Mouse (Mus musculus): ENCODE data around the gene Kcnip1. TPM values are rescaled to one million over a fixed set of nuclear protein-coding genes. Genes with fewer than 3 reads are reported as not detected.

Kcnip1 gene
- total RNA-seq, 2 experiments from 2014 or later: not detected

DNA sequence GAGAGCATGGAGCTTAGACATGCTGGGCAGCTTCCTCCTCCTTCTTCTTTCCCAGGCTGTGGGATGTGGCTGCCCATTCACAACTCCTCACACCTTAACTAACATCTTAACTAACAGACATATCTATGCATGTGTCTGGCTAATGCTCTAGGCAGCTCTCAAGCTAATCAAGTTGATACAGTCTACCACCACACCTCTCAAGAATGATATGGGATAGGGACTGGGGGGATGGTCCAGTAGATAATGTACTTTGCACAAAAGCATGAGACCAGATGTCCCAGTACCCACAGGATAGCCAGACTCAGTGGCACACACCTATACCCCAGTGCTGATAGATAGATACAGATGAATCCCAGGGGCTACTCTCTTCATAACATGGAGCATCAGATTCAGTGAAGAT is 131.1 kb downstream of the Kcnip1 start:
- no peak for ATAC-seq (replicated peaks; ENCODE audit: low FRiP score, poor library complexity, severe bottlenecking)

DNA sequence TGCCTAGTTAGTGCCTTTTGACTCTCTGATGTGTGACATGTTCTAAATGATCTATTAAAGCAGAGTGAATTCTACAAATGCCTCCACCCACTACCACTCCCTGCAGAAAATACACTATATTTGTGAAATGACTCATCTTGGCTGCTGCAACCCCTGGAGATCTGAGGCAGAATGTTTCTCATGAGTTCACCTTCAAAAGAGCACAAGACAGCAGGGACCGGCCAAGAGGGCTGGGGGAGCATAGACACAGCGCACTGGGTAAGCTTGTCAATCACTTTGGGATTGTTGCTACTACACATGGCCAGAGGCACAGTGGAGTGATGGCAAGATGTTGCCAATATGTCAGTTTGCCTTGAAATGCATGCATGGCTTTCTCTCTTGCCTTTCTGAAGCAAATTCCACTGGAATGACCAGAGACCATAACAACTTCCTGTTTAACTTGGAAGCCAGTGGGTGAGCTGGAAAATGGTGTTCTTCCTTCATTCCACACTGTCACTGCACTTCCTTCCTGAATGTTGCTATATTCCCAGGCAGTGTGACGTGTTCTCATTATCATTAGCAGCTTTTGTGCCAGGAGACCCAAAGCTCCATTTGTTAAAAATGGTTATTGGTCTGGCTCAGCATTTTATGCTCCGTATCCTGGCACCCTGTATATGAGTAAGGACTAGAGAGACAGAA is 131.9 kb downstream of the Kcnip1 start:
- ATAC-seq (replicated peaks; ENCODE audit: low FRiP score, poor library complexity, severe bottlenecking): no peak

DNA sequence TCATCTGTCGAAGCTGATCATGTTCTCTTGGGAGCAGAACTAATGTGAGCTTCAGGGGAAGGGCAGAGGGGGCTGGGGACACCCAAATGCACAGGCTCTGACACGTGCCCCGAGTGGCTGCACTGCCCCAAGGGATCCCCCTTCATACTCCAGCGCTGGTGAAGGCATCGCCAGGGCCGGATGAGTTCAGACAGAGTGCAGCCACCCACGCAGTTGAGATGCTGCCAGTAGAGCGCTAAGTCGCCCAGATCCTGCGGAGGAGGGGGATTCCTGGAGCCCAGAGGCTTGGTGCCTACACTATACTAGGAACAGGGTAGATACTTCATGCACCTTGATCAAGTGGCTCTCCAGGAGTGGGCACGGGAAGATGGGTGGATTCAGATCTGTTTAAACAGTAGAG is 143.3 kb downstream of the Kcnip1 start:
- no peak for ATAC-seq (replicated peaks; ENCODE audit: low FRiP score, poor library complexity, severe bottlenecking)

DNA sequence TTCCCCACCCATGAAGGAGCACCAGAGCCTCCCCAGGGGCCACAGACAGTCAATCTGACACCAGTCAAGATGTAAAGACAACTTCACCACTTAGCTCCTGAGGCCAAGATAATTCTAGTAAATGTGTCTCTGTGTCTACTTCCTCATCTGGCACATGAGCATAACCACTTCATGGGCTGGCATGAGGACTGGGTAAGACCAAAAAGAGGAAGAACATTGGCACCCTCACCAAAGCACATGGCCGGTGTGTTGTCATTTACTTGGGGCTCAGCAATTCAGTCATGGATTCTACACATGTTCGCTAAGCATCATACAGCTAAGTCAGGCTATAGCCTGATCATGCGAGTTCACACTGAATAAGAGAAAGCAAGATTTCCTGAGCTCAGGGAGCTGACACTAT is 144.3 kb downstream of the Kcnip1 start:
- no peak for ATAC-seq (replicated peaks; ENCODE audit: low FRiP score, poor library complexity, severe bottlenecking)

DNA sequence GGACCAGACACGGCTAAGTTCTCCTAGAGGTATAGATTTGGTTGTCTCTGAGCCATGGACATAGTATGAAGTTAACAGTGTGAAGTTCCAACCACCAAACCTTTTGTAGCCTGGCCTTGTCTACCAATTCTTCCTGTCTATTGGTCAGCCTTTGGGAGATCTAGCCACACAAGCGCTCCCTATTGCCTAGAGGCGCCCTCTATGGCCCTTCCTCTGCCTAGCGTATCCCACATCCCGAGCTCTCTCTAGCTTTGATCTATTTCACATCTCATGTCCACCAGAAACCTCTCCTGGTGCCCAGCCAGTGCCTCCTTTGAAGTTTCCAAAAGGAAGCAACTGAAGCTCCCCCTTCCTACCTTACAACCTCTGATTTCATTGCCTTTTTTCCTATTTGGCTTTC is 147.0 kb downstream of the Kcnip1 start:
- ATAC-seq (replicated peaks; ENCODE audit: low FRiP score, poor library complexity, severe bottlenecking): no peak

GRCm38 (mm10) chr11:33843294-33843864 is 149.6 kb downstream of the Kcnip1 start:
- ATAC-seq (replicated peaks; ENCODE audit: low FRiP score, poor library complexity, severe bottlenecking): no peak

GRCm38 (mm10) chr11:33839049-33839448 is 153.9 kb downstream of the Kcnip1 start:
- ATAC-seq (replicated peaks; ENCODE audit: low FRiP score, poor library complexity, severe bottlenecking): no peak

DNA sequence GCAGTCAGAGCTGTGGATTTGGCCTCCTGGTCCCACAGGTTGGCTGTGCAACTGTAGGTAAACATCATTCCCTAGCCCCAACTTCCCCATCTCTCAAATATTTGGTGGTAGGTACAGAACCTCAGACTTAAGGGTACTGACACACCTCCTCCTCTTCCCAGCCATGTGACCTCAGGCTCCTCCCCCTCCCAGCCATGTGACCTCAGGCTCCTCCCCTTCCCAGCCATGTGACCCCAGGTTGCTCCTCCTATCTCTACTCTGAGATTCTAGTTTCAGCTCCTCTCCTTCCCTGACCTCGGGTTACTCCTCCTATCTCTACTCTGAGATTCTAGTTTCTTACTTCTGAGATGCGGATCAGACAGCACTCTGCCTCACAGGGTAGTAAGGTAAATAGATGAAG is 163.2 kb downstream of the Kcnip1 start:
- ATAC-seq (replicated peaks; ENCODE audit: low FRiP score, poor library complexity, severe bottlenecking): no peak

DNA sequence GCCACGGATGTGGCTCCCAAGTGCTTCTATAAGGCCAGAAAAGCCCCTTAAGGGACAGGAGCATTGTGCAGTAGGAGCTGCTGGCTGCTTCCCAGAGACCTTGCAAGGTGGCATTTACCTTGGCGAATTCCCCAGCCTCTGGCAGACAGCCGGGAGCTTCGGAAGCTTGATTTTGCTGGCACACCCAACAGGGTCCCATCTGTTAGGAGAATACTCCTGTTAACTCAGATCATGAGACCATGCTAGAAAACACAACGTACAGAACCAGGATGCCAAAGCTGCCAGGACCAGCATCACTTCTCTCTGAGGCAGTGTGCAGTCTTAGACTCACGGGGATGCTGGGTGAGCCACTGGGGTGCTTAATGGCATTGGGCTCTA is 165.1 kb downstream of the Kcnip1 start:
- no peak for ATAC-seq (replicated peaks; ENCODE audit: low FRiP score, poor library complexity, severe bottlenecking)

DNA sequence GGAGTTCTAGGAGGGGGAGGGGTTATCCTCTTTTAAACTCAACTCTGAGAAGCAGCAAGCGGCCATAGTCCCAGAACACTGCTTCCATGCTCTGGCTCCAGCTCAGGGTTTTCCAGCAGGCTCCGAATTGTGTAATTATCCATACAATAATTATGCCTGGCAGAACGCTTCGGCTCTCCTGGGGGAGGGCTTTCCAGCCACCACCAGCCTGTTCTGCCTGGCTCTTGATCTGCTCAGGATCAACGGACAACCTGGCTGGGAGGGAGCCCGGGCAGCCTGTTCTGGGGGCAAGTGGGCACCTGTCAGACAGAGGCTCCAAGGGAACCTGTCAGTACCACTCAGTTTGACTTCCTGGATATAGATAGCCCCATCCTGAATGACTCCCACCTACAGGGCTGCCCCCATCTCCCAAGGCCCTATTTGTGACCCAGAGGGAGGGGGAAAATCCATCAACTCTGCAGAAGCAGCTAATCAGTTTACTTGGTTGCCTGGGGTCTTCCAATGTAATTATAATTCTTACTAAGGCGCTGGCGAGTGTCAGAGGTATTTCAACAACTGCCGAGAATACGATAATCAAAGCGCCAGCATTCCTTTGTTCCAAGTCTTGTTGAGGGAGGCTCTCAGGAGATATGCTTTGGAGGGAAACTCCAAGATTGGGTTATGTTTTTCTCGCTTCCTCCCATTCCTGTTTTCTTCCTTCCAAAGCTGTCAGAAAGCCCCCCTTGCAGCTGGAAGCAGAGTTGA is 165.7 kb downstream of the Kcnip1 start:
- no peak for ATAC-seq (replicated peaks; ENCODE audit: low FRiP score, poor library complexity, severe bottlenecking)

DNA sequence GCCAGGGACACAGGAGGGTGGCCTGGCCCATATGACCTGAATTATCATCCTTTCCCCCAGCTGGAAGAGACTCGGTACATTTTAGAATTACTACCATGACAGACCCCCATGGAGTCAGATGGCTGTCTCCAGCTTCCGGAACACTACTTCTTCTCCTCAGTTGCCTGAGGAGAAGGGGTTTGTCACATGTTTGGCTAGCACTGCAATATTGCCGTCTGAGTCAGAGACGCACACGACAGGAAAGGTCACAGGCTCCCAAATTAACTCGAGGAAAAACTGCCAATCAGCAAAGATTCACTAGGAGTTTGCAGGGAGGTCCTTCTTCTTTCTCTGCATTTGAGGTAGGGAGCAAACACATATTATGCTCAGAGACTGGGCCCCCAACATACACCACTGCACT is 168.2 kb downstream of the Kcnip1 start:
- no peak for ATAC-seq (replicated peaks; ENCODE audit: low FRiP score, poor library complexity, severe bottlenecking)

DNA sequence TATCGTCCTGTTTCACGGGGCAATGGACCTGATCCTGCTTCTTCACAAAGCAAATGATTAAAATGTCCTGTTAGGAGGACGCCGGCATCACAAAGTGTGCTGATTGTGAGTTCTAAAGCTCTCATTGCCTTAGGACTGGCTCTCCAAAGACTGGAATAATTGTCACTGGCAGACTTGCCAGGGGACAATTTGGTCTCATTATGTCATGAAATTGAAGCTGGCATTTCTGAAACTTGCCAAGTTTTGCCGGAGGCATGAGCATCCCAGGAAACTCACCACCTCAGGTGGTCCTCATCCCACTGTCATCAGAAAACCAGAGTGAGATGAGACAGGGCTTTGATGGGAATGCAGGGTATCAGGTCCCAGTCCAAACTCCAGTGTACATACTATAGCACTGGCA is 171.6 kb downstream of the Kcnip1 start:
- no peak for ATAC-seq (replicated peaks; ENCODE audit: low FRiP score, poor library complexity, severe bottlenecking)

GRCm38 (mm10) chr11:33820876-33821275 is 172.1 kb downstream of the Kcnip1 start:
- no peak for ATAC-seq (replicated peaks; ENCODE audit: low FRiP score, poor library complexity, severe bottlenecking)

GRCm38 (mm10) chr11:33818861-33819503 is 174.0 kb downstream of the Kcnip1 start:
- no peak for ATAC-seq (replicated peaks; ENCODE audit: low FRiP score, poor library complexity, severe bottlenecking)

DNA sequence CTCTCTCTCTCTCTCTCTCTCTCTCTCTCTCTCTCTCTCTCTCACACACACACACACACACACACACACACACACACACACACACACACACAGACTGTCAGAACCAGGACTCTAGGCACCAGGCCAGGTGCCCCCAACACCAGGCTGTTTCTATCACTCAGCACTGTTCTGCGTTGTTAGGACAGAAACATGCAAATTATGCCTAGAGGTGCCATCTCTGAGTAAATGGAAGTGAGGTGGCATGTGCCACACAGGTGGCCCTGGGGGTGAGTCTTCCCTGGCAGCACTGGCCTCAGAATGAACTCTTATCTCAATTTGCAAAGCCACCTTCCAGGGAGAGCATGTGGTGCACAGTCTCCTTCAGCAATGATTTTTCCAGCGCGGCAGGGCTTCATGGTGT is 176.9 kb downstream of the Kcnip1 start:
- ATAC-seq (replicated peaks; ENCODE audit: low FRiP score, poor library complexity, severe bottlenecking): no peak

GRCm38 (mm10) chr11:33810105-33810504 is 182.8 kb downstream of the Kcnip1 start:
- no peak for ATAC-seq (replicated peaks; ENCODE audit: low FRiP score, poor library complexity, severe bottlenecking)

- no peak for ATAC-seq (replicated peaks; ENCODE audit: low FRiP score, poor library complexity, severe bottlenecking)
Measured at GRCm38 (mm10) chr11:33803093-33803492, 189.9 kb downstream of the Kcnip1 start.

- ATAC-seq (replicated peaks; ENCODE audit: low FRiP score, poor library complexity, severe bottlenecking): no peak
Measured at GRCm38 (mm10) chr11:33800436-33801088, 192.4 kb downstream of the Kcnip1 start.

- no peak for ATAC-seq (replicated peaks; ENCODE audit: low FRiP score, poor library complexity, severe bottlenecking)
Measured at GRCm38 (mm10) chr11:33799933-33800332, 193.0 kb downstream of the Kcnip1 start.

- no peak for ATAC-seq (replicated peaks; ENCODE audit: low FRiP score, poor library complexity, severe bottlenecking)
Measured at GRCm38 (mm10) chr11:33798094-33798648, 194.8 kb downstream of the Kcnip1 start.
